Mouse (Mus musculus): Measurements from ENCODE around the gene Negr1.

Negr1 gene

GRCm38 (mm10) chr3:156901140-156901539, 339.5 kb downstream of the Negr1 start:
- DNase-seq (ENCODE audit: extremely low spot score, low spot score): no peak

- DNase-seq (ENCODE audit: extremely low spot score, low spot score): no peak
Observed at GRCm38 (mm10) chr3:156903925-156904576, 342.5 kb downstream of the Negr1 start.

- no peak for DNase-seq (ENCODE audit: extremely low spot score, low spot score)
Observed at GRCm38 (mm10) chr3:156912816-156913215, 351.2 kb downstream of the Negr1 start.

GRCm38 (mm10) chr3:156921369-156921768, 359.8 kb downstream of the Negr1 start:
- no peak for DNase-seq (ENCODE audit: extremely low spot score, low spot score)

- no peak for DNase-seq (ENCODE audit: extremely low spot score, low spot score)
Observed at GRCm38 (mm10) chr3:156923159-156923558, 361.6 kb downstream of the Negr1 start.

- no peak for DNase-seq (ENCODE audit: extremely low spot score, low spot score)
Observed at GRCm38 (mm10) chr3:156925102-156925501, 363.5 kb downstream of the Negr1 start.

DNA sequence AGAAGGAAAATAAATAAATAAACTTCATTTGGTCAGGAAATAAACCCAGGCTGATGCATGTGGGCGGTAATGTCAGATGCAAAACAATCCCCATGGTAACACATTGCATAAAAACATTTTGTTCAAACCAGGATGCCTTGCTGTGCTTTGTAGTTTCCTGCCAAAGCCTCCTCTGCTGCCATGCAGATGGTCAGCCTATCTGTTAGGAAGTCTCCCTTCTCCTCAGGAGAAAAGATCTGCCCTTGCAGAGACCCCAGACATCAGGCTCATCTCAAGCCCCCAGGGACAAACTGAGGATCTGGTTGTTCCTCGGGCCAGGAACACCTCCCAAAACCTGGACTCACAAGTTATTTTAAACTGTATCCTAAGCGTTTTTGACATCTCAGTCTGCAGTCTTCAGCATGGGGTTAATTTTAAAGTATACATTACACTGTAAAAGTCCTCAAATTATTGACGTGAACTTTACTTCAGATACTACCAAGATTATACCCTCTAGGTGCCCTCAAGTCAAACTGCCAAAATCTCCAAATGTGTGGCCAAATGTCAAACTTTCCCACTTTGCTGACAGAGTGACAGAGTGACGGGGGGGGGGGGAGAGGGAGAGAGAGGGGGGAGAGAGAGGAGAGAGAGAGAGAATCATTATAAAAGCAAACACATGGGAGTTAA, 366.9 kb downstream of the Negr1 start:
- no peak for DNase-seq (ENCODE audit: extremely low spot score, low spot score)

DNA sequence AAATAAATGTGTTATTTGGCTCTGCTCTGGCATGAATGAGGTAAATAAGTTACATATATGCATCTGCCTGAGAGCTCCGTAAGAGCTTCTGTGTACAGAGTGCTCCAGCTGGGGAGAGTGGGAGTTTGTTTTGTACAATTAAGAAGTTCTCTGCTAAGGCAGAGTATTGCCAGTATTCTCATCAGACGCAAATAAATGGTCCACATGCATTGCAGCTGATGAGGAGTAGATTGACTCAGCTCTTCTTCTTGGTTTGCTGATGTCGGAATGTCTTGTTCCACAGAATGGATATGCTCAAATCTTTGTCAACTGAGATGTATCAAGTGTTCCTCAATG, 367.4 kb downstream of the Negr1 start:
- no peak for DNase-seq (ENCODE audit: extremely low spot score, low spot score)

DNA sequence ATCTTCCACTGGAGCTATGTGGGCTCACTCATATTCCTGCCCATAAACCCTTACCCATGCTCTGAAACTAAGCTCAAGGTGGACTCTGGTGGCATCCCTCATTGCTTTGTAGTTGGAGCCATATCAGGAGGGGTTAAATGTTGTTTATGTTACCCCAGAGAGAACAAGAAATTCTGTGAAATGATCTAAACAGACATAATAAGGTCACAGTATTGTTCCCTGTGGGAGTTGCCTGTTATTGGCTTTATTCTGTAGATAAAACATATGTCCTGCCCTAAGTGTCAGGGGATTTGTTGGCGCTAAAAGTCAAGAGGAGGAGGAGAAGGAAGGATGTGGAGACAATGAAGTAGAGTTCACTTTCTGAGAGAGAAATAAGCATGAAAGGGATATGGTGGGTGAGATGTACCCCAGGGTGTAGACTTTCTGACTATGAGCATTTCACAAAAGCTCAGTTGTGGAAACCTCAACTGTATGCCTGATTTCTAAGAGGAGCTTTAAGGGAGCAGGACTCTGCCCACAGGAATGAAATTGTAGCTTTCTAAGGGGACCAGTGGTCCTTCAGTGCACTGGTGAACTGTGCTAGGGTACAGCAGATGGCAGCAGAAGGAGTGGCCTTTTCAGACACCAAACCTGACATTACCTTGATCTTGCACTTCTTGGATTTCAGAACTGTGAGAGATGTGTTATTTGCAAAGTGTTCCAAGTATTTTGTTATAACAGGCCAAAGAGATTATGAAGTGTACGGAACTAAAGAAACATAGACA, 368.3 kb downstream of the Negr1 start:
- no peak for DNase-seq (ENCODE audit: extremely low spot score, low spot score)

DNA sequence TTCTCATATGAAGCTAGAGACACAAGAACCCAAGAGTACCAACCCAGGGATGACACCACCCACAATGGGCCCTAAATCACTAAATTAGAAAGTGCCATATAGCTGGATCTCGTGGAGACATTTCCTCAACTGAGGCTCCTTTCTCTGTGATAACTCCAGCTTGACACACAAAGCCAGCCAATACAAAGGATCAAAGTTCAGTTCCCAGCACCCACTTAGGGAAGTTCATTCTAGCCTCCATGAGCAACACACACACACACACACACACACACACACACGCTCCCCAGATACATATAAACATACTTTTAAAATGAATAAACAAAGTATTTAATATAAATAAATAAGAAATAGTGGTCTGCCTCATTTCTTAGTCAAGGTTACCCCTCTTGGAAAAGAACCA, 369.4 kb downstream of the Negr1 start:
- DNase-seq (ENCODE audit: extremely low spot score, low spot score): no peak

DNA sequence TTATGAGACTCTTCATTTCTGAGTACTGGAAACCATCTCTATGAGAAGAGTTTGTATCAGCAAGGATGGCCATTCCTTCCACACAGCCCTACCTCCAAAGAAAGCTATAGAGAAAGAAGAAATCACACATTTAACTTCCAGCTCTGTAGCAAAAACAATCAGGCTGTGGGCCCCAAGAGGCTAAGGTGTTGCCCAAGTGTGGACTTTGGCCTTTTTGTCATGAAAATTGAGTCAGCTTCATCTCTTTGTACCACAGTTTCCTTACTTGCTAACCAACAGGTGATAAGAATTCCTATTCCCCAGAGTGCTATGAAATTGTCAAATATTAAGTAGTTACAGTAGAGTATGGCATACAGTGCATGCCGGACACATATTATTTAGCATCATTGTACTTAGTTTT, 369.9 kb downstream of the Negr1 start:
- no peak for DNase-seq (ENCODE audit: extremely low spot score, low spot score)

DNA sequence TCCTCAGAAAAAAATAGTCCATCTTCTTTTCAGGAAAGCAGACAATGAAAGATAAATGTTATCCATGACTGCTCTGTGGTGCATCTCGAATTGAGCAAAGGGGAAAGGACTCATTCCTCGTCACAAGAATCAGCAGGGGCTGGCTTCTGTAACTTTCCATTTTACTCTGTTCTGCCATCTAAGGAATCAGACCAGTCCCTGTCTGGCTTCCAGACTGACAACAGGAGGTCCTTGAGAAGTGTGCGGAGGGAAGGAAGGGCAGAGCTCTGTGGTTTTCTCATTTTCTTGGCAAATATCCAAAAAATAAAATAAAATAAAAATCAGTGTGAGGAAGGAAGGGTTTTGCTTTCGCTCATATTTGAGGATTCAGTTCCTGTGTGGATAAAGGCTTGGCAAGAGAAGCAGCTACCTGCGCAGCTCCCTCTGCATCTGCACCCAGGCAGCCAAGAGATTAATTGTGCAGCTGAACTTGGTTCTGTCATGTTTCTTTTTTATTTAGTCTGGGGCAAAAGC, 373.2 kb downstream of the Negr1 start:
- DNase-seq (ENCODE audit: extremely low spot score, low spot score): no peak

- DNase-seq (ENCODE audit: extremely low spot score, low spot score): no peak
Observed at GRCm38 (mm10) chr3:156947404-156947803, 385.8 kb downstream of the Negr1 start.

DNA sequence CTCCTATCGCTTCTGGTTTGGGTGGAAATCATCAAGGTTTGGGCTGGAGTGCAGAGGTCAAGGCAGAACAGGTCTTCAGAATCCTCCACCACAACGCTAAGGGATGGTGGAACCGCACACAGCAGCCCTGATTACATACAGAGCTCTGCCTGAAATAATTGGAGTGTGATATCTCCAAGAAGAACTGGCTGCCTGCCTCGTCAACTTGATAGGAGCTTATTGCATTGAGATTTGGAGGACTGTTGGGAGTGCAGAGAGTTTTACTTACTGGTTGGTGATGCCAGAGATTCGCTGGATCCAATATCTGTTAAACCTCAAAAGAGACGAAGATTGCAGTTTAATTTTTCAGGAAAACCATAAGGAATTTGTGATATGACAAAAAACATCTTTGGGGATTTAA, 391.4 kb downstream of the Negr1 start:
- no peak for DNase-seq (ENCODE audit: extremely low spot score, low spot score)

- DNase-seq (ENCODE audit: extremely low spot score, low spot score): no peak
Observed at GRCm38 (mm10) chr3:156955094-156955493, 393.5 kb downstream of the Negr1 start.

DNA sequence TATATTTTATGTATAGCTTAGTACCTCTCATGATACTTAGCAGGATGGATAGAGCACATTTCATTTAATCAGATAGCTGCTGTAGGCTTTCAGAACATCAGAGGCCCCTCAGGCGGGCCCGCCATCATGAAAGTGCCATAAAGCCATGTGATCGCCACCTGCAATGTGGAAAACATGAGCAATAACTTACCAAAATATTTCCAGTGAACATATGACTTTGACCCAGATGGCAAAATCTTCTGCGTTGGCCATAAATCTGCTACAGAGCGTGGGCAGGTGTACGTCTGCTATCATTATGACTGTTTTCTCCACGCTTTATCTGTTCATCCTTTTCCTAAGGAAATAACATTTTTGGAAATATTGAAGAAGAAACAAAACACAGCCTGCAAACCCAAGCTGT, 397.0 kb downstream of the Negr1 start:
- DNase-seq (ENCODE audit: extremely low spot score, low spot score): no peak

DNA sequence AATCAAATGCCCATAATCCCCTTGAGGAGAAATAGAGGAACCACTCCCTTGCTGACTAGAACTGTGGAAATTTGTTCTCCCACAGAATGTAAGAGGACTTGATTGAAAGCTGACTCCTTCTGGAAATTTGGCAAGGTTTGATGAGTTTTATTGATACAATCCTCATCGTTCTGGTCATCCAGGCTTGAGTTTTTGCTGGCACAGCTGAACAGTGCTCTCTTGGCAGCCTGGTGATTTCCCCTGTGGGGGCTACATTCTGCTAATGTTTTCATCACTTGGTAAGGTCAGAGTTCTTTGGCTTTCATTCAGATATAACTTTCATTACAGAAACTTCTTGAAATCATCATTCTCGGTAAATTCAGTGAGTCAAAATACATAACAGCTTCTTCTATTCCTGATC, 407.2 kb downstream of the Negr1 start:
- DNase-seq (ENCODE audit: extremely low spot score, low spot score): no peak

DNA sequence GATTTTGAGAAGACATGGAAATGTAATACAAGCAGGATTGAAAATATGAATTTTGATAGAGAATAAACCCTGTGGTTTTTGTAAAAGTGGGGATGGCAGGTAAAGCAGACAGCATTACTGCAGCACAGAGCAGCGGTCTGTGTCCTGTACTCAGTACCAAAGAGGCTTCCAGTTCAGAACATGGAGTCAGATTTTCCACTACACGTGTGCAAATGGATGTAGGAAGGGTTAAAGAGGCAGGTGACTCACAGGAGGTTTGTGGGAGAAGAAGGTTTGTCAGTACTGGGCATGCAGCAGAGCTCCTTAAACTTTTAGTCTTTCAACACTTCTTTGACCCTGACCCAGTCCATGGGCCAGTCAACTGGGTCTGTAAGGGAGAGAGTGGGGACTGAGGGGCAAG, 409.5 kb downstream of the Negr1 start:
- DNase-seq (ENCODE audit: extremely low spot score, low spot score): no peak

DNA sequence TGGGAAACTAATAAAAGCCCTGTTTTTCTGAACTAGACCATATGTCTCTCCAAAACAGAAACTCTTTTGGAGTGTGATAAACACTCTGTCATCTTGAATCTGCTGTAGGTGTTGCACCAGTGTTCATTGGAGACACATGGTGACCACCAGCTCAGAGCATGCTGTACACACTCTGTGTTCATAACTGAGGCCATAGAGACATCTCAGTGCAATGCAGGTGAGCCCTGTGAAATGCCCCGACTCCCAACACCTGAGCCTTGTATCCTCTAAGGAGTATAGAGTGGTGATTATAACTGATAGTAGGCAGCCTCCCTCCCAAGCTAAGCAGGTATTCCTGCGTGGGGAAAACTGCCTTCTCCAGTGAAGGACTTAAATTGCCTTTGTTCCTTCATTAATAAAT, 415.2 kb downstream of the Negr1 start:
- no peak for DNase-seq (ENCODE audit: extremely low spot score, low spot score)

- no peak for DNase-seq (ENCODE audit: extremely low spot score, low spot score)
Observed at GRCm38 (mm10) chr3:156980042-156980716, 418.6 kb downstream of the Negr1 start.

GRCm38 (mm10) chr3:156982102-156982501, 420.5 kb downstream of the Negr1 start:
- no peak for DNase-seq (ENCODE audit: extremely low spot score, low spot score)

- no peak for DNase-seq (ENCODE audit: extremely low spot score, low spot score)
Observed at GRCm38 (mm10) chr3:156987113-156987512, 425.5 kb downstream of the Negr1 start.
